ENCODE assay signal across 14 mouse cellular contexts in the genomic region with DNA sequence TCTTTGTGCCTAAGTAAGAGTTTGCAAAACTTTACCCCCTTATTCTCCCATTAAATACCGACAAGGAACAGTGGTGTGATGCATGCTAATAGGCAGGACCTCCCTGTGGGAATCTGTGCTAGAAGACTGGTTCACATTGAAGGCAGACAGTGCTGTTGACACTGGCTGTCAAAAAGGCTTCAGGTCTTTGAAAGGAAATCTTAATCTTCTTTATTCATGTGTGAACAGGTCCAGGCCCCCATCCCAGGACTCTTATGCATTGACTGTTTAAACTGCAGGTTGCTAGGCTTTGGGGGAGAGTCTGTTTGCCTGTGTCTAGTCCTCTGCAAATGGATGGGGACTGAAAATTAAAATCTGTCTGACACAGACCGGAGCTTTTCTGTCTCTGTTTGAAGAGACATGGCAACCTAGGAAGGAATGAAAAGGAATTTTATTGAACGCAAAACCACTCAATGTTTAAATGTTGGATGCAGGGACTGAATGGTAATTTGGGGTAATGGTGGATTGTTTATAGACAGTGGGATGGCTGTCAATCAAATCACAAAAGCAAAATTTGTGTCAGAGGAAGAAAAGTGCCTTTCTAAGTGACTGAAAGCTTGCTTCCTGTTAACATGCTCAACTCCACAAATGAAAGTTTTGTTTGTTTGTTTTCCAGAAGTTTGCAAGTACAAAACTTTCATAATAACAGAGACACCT.
DNase-seq lines count a peak whose midpoint lies in the region; ATAC-seq and TF ChIP-seq lines count a peak whose summit lies in the region.
"Had no signal": no experiment of that assay in that cellular context is flagged by ENCODE, and none has a peak within 500 bp of the region (broad histone marks: within the 10 kb centered on the region; RNA-seq: fewer than 3 reads in every experiment).

No protein-coding gene starts in this region.

- no peak for TF ChIP-seq CTCF in cerebellum, adult 2 months (IDR thresholded peaks at IDR 0.05; ENCODE audit: borderline replicate concordance, insufficient read depth, low read depth, low read length)

- peak; percentile 15 for DNase-seq in R1 (ENCODE audit: low read depth, low spot score)
- peak; percentile 60 for DNase-seq in hindbrain, embryonic 11.5 days (ENCODE audit: low spot score)
- DNase-seq in midbrain, embryonic 14.5 days: peak; percentile 70
- DNase-seq in kidney, adult 11 months: no peak
- DNase-seq in ovary, postnatal 36 days (ENCODE audit: low spot score): no peak
- no peak for DNase-seq in cerebellum, adult 2 months
- DNase-seq: B cell, adult 2 months; heart, adult 18-20 months; heart, postnatal 36 days; lung, adult 2 months; right cerebral cortex, adult 18-20 months; thymus, postnatal 14 days had no signal

- no peak for TF ChIP-seq POLR2A in cerebellum, adult 2 months (IDR thresholded peaks at IDR 0.05; ENCODE audit: borderline replicate concordance, insufficient read depth, low read length)

- H3K4me3 ChIP-seq in embryonic facial prominence, embryonic 12.5 days: no peak overlapping the region
- H3K4me3 ChIP-seq in hindbrain, embryonic 11.5 days (ENCODE audit: low read depth, low read length): no peak overlapping the region
- no peak overlapping the region for H3K4me3 ChIP-seq in midbrain, embryonic 14.5 days (replicated peaks; ENCODE audit: low read depth, low read length)
- no peak overlapping the region for H3K4me3 ChIP-seq in kidney, embryonic 15.5 days (replicated peaks)
- H3K4me3 ChIP-seq in cerebellum, adult 2 months (replicated peaks; ENCODE audit: insufficient read depth, low read depth, low read length): no peak overlapping the region

- H3K9ac ChIP-seq in embryonic facial prominence, embryonic 12.5 days: no peak overlapping the region
- no peak overlapping the region for H3K9ac ChIP-seq in hindbrain, embryonic 11.5 days (ENCODE audit: low read depth, low read length)
- H3K9ac ChIP-seq in midbrain, embryonic 14.5 days (replicated peaks; ENCODE audit: low read length): no peak overlapping the region
- H3K9ac ChIP-seq in kidney, embryonic 15.5 days: no peak overlapping the region

- ATAC-seq in embryonic facial prominence, embryonic 12.5 days (ENCODE audit: insufficient number of reproducible peaks, insufficient read depth, low FRiP score, low TSS enrichment): peak; percentile 56; the same call in 1 of the 2 replicates
- peak; percentile 93 for ATAC-seq in hindbrain, embryonic 11.5 days (ENCODE audit: low FRiP score)
- peak; percentile 82 for ATAC-seq in midbrain, embryonic 14.5 days (ENCODE audit: low FRiP score, low TSS enrichment)
- ATAC-seq in kidney, embryonic 15.5 days (replicated peaks; ENCODE audit: low FRiP score): no peak

- no peaks in the 10 kb centered on the region for H3K9me3 ChIP-seq in embryonic facial prominence, embryonic 12.5 days
- no peaks in the 10 kb centered on the region for H3K9me3 ChIP-seq in hindbrain, embryonic 11.5 days (ENCODE audit: control insufficient read depth, low read length)
- no peaks in the 10 kb centered on the region for H3K9me3 ChIP-seq in midbrain, embryonic 14.5 days (ENCODE audit: control insufficient read depth, low read length)
- H3K9me3 ChIP-seq in kidney, embryonic 15.5 days (replicated peaks): no peaks in the 10 kb centered on the region

- no peaks in the 10 kb centered on the region for H3K27me3 ChIP-seq in embryonic facial prominence, embryonic 12.5 days
- H3K27me3 ChIP-seq in hindbrain, embryonic 11.5 days (ENCODE audit: control insufficient read depth, insufficient read depth, low read length): no peaks in the 10 kb centered on the region
- H3K27me3 ChIP-seq in midbrain, embryonic 14.5 days (ENCODE audit: control insufficient read depth, insufficient read depth, low read length): peaks cover 26% of the 10 kb centered on the region; the same call in 1 of the 2 replicates
- no peaks in the 10 kb centered on the region for H3K27me3 ChIP-seq in kidney, embryonic 15.5 days
- H3K27me3 ChIP-seq in cerebellum, adult 2 months (ENCODE audit: control insufficient read depth, insufficient read depth, low read length): no peaks in the 10 kb centered on the region

- WGBS in embryonic facial prominence, embryonic 12.5 days: 42% methylated on average over 3 of the region's 3 CpGs
- WGBS in hindbrain, embryonic 11.5 days: 29% methylated on average over 3 of the region's 3 CpGs
- 3% methylated on average over 3 of the region's 3 CpGs for WGBS in midbrain, embryonic 14.5 days
- 69% methylated on average over 3 of the region's 3 CpGs for WGBS in kidney, embryonic 15.5 days
- WGBS in cerebellum, adult 2 months: 6% methylated on average over 3 of the region's 3 CpGs

- H3K4me2 ChIP-seq in embryonic facial prominence, embryonic 12.5 days (replicated peaks): no peak overlapping the region
- H3K4me2 ChIP-seq in hindbrain, embryonic 11.5 days (replicated peaks; ENCODE audit: low read depth, low read length): no peak overlapping the region
- no peak overlapping the region for H3K4me2 ChIP-seq in midbrain, embryonic 14.5 days (ENCODE audit: low read length)
- no peak overlapping the region for H3K4me2 ChIP-seq in kidney, embryonic 15.5 days

- no peak overlapping the region for H3K27ac ChIP-seq in embryonic facial prominence, embryonic 12.5 days
- no peak overlapping the region for H3K27ac ChIP-seq in hindbrain, embryonic 11.5 days (ENCODE audit: low read depth, low read length)
- H3K27ac ChIP-seq in midbrain, embryonic 14.5 days (replicated peaks; ENCODE audit: low read depth, low read length): no peak overlapping the region
- H3K27ac ChIP-seq in kidney, embryonic 15.5 days: no peak overlapping the region
- no peak overlapping the region for H3K27ac ChIP-seq in cerebellum, adult 2 months (ENCODE audit: insufficient read depth, low read length)

- no peaks in the 10 kb centered on the region for H3K36me3 ChIP-seq in embryonic facial prominence, embryonic 12.5 days
- no peaks in the 10 kb centered on the region for H3K36me3 ChIP-seq in hindbrain, embryonic 11.5 days (ENCODE audit: control insufficient read depth, insufficient read depth, low read length)
- H3K36me3 ChIP-seq in midbrain, embryonic 14.5 days (ENCODE audit: control insufficient read depth, insufficient read depth, low read length): no peaks in the 10 kb centered on the region
- H3K36me3 ChIP-seq in kidney, embryonic 15.5 days: no peaks in the 10 kb centered on the region

- 0 out of 2 replicates have a peak, but pooled peaks cover 4% of the 10 kb centered on the region for H3K4me1 ChIP-seq in embryonic facial prominence, embryonic 12.5 days
- H3K4me1 ChIP-seq in hindbrain, embryonic 11.5 days (replicated peaks; ENCODE audit: control insufficient read depth, insufficient read depth, low read length): no peaks in the 10 kb centered on the region
- H3K4me1 ChIP-seq in midbrain, embryonic 14.5 days (ENCODE audit: control insufficient read depth, insufficient read depth, low read length): 0 out of 2 replicates have a peak, but pooled peaks cover 5% of the 10 kb centered on the region
- no peaks in the 10 kb centered on the region for H3K4me1 ChIP-seq in kidney, embryonic 15.5 days
- H3K4me1 ChIP-seq in cerebellum, adult 2 months (ENCODE audit: control insufficient read depth, insufficient read depth, low read length): no peaks in the 10 kb centered on the region

Comparison
In these comparisons a context has a peak if more than half of its experiments do, and no peak if none do; other contexts are left out.
1. DNase-seq: peak in R1 (single experiment), hindbrain, embryonic 11.5 days (single experiment) and midbrain, embryonic 14.5 days (single experiment); none in kidney, adult 11 months (single experiment), ovary, postnatal 36 days (single experiment) and cerebellum, adult 2 months (0 of 2).